Mouse (Mus musculus) liver, postnatal 0 days (tissue): ENCODE data around the gene H2-Q7.
"Not testable (repeated sequence)": the region's sequence is repeated elsewhere in the genome, so short reads cannot be mapped to it uniquely, and the experiment has no call there.

Experiments used
- CTCF ChIP-seq: sonication (generic); IDR thresholded peaks from 2 replicates; pipeline ENCODE4 v1.5.1; 2016; ENCODE audit warnings: antibody characterized with exemption, low read depth
- EP300 ChIP-seq: IDR thresholded peaks from 2 replicates; pipeline ENCODE4 v1.6.1; 2016; ENCODE audit warnings: antibody characterized with exemption, low read depth, mild to moderate bottlenecking

- TF ChIP-seq CTCF, EP300: not testable (repeated sequence)
Observed at GRCm38 (mm10) chr17:35432167-35432566, 6.8 kb upstream of the H2-Q7 start.
